Mouse (Mus musculus) liver, adult 2 months (tissue): ENCODE results near the gene Cnep1r1. TPM values are rescaled to one million over a fixed set of nuclear protein-coding genes. Genes with fewer than 3 reads are reported as not detected.

ENCODE experiments used
- DNase-seq: peaks from one replicate; pipeline ENCODE4 v3.0.0-alpha.2; 2011; ENCODE audit warnings: low read depth, low spot score; ENCODE audit errors: extremely low read depth
- H3K27ac ChIP-seq: fragments of 200-500 bp; replicated peaks from 2 replicates; pipeline ENCODE4 v1.5.1; 2012; ENCODE audit warnings: low read depth, mild to moderate bottlenecking, control low read depth, inconsistent platforms, low read length; ENCODE audit not compliant: insufficient read depth
- H3K27me3 ChIP-seq: fragments of 200-500 bp; 2 replicates; pipeline ENCODE4 v1.6.1; 2012; ENCODE audit warnings: mild to moderate bottlenecking, moderate library complexity, low read length, inconsistent platforms; ENCODE audit not compliant: control insufficient read depth, insufficient read depth
- H3K36me3 ChIP-seq: fragments of 200-500 bp; 2 replicates; pipeline ENCODE4 v1.6.1; 2012; ENCODE audit warnings: low read length, inconsistent platforms; ENCODE audit not compliant: control insufficient read depth, insufficient read depth
- H3K4me1 ChIP-seq: fragments of 200-500 bp; 2 replicates; pipeline ENCODE4 v1.6.1; 2011; ENCODE audit warnings: low read length; ENCODE audit not compliant: control insufficient read depth, insufficient read depth
- H3K4me3 ChIP-seq: fragments of 200-500 bp; 2 replicates; pipeline ENCODE4 v1.5.1; 2011; ENCODE audit warnings: low read depth, mild to moderate bottlenecking, control low read depth, low read length, moderate library complexity; ENCODE audit not compliant: insufficient read depth
- H3K79me2 ChIP-seq: fragments of 200-500 bp; 2 replicates; pipeline ENCODE4 v1.6.1; 2012; ENCODE audit warnings: inconsistent platforms, mild to moderate bottlenecking, low read length, moderate library complexity; ENCODE audit not compliant: control insufficient read depth, insufficient read depth
- H3K9ac ChIP-seq: fragments of 200-500 bp; 2 replicates; pipeline ENCODE4 v1.6.1; 2012; ENCODE audit warnings: low read depth, mild to moderate bottlenecking, control low read depth, inconsistent platforms, low read length
- CTCF ChIP-seq: fragments of 200-500 bp; IDR thresholded peaks from 2 replicates; pipeline ENCODE4 v1.5.1; 2011; ENCODE audit warnings: low read depth, low read length, control low read depth
- POLR2A ChIP-seq: fragments of 200-500 bp; IDR thresholded peaks from 2 replicates; pipeline ENCODE4 v1.6.1; 2011; ENCODE audit warnings: low read length, control low read depth; ENCODE audit not compliant: insufficient read depth; ENCODE audit errors: extremely low read depth
- WGBS: fragments of 180-500 bp; shearing (Covaris S2); methylation state at CpG from one replicate; pipeline ENCODE4 v1.1.7; 2018; 5-methylcytosine and 5-hydroxymethylcytosine counted together
- polyA plus RNA-seq: library from polyadenylated mRNA; depleted of rRNA; stranded (reverse); fragments of >200 nt; gene quantifications from 2 replicates; pipeline ENCODE4 v1.2.3, GENCODE M21; 2012
- total RNA-seq: library from RNA; depleted of rRNA; stranded (reverse); fragments of >200 nt; gene quantifications from 2 replicates; pipeline ENCODE4 v1.2.3, GENCODE M21; 2014

Gene Cnep1r1
- total and polyA plus RNA-seq, 2 experiments = 9.4 to 15.4 TPM

DNA sequence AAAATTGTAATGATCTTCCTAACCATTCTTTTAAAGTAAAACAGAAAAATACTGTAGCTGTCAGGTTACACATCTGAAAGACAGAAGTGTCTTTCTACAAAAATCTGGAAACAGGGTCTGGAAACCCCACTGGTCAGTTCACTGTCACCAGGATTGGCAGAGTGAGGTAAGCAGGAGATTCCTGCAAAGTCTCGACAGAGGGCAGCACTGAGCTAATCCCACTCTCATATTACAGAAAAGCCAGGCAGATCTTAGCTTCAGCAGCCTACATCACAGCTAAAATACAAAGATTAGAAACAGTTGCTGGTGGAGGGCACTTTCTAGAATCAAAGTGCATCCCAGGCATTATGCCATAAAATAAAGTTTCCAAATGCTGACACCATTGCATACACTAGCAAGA, 19.0 kb upstream of the Cnep1r1 start:
- peak; percentile 47 for DNase-seq
- H3K4me3 ChIP-seq = no peak overlapping the region
- TF ChIP-seq CTCF (peak; percentile 59; the same call in 1 of the 2 replicates), POLR2A (no peak)

DNA sequence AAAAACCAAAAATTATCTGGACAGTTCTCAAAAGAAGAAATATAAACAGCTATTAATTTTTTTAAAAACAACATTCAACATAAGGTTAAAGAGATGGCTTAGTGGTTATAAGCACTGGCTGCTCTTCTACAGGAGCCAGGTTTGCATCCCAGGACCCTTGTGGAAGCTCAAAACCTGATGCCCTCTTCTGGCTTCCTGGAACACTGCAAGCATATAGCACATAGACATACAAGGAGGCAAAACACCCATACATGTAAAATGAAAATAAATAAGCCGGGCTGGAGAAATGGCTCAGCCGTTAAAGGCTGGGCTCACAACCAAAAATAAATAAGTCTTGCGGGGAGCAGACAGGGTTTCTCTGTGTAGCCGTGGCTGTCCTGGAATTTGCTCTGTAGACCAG, 9.3 kb upstream of the Cnep1r1 start:
- H3K27ac ChIP-seq = no peak overlapping the region
- H3K36me3 ChIP-seq = no peaks in the 10 kb centered on the region
- H3K9ac ChIP-seq = no peak overlapping the region
- TF ChIP-seq POLR2A (no peak), CTCF (no peak)
- H3K4me3 ChIP-seq = no peak overlapping the region
- no peak for DNase-seq
- no peaks in the 10 kb centered on the region for H3K27me3 ChIP-seq
- H3K4me1 ChIP-seq = no peaks in the 10 kb centered on the region
- WGBS = 90% methylated on average over 4 of the region's 4 CpGs
- no peaks in the 10 kb centered on the region for H3K79me2 ChIP-seq

More for the DNA sequence above, 19.0 kb upstream of the Cnep1r1 start:
- Histone ChIP-seq H3K27ac (no peak overlapping the region), H3K36me3 (no peaks in the 10 kb centered on the region), H3K9ac (no peak overlapping the region), H3K27me3 (no peaks in the 10 kb centered on the region), H3K79me2 (no peaks in the 10 kb centered on the region), H3K4me1 (no peaks in the 10 kb centered on the region)
- WGBS = 0% methylated on average over 1 of the region's 1 CpGs

DNA sequence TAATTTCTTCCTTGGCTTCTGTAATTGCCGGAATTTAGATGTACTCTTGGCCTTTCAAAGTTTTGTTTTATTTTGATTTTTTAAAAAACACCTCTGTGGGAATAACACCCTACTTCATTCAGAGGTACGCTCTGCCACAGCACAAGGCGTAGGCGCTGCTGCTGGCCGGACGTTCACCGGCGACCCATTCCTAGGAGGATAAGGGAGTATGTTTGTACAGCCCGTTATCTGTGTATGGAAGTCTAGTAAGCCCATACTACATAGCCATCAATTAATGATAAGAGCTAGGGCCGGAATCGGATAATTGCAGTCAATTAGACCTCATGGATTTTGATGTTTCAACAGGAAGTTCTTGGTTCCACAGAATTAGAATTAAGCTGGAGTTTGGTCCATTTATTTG, 507 bp downstream of the Cnep1r1 start:
- H3K9ac ChIP-seq = peak overlapping the region; percentile 96
- peak; percentile 57 for DNase-seq
- peaks cover 6% of the 10 kb centered on the region; the same call in 1 of the 2 replicates for H3K79me2 ChIP-seq
- peak overlapping the region; percentile 80 for H3K27ac ChIP-seq
- H3K27me3 ChIP-seq = no peaks in the 10 kb centered on the region
- peak overlapping the region; percentile 96 for H3K4me3 ChIP-seq
- no peak for TF ChIP-seq CTCF
- no peak for TF ChIP-seq POLR2A
- H3K36me3 ChIP-seq = 0 out of 2 replicates have a peak, but pooled peaks cover 1% of the 10 kb centered on the region
- WGBS = under 1% methylated on average over 11 of the region's 11 CpGs
- H3K4me1 ChIP-seq = peaks cover 2% of the 10 kb centered on the region

DNA sequence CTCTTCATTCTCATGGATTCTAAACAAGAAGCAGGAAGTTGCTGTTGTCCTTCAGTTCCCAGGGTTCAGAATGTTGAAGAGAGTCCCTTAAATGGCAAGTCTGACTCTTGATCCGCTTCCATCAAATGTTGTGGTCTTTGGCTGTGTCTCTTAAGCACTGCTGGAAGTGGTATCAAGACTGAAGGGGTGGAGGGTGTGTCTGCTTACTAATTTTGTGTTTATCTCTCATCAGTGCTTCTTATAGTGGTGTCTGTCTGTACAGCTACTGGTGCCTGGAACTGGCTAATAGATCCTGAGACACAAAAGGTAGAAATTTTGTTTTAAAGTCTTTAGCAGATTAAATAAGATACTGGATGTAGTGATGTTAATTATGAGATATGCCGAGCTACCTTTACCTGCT, 6.3 kb downstream of the Cnep1r1 start:
- Histone ChIP-seq H3K27ac (no peak overlapping the region), H3K4me3 (no peak overlapping the region), H3K4me1 (peaks cover 2% of the 10 kb centered on the region), H3K27me3 (no peaks in the 10 kb centered on the region), H3K9ac (no peak overlapping the region), H3K36me3 (peaks cover 8% of the 10 kb centered on the region; the same call in 1 of the 2 replicates), H3K79me2 (peaks cover 6% of the 10 kb centered on the region; the same call in 1 of the 2 replicates)
- no peak for DNase-seq
- 95% methylated on average over 2 of the region's 2 CpGs for WGBS
- TF ChIP-seq POLR2A (no peak), CTCF (no peak)

DNA sequence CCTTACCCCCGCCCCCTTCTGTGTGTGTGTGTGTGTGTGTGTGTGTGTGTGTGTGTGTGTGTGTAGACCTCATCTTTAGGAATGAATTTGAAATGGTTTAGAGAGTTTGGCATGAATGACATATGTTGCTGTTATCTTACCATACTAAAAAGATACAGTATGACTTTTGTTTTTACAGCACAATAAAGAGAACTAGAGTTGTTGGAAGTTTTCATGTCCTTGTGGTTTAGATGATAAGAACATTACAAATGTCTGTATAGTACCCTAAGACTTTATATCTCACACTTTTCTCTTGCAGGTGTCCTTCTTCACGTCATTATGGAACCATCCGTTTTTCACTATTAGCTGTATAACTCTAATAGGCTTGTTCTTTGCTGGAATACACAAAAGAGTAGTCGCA, 10.8 kb downstream of the Cnep1r1 start:
- Histone ChIP-seq H3K27ac (no peak overlapping the region), H3K79me2 (no peaks in the 10 kb centered on the region), H3K36me3 (peaks cover 27% of the 10 kb centered on the region), H3K9ac (no peak overlapping the region), H3K27me3 (no peaks in the 10 kb centered on the region), H3K4me1 (no peaks in the 10 kb centered on the region), H3K4me3 (no peak overlapping the region)
- TF ChIP-seq CTCF = no peak
- no peak for TF ChIP-seq POLR2A
- DNase-seq = no peak
- WGBS = 94% methylated on average over 4 of the region's 4 CpGs

DNA sequence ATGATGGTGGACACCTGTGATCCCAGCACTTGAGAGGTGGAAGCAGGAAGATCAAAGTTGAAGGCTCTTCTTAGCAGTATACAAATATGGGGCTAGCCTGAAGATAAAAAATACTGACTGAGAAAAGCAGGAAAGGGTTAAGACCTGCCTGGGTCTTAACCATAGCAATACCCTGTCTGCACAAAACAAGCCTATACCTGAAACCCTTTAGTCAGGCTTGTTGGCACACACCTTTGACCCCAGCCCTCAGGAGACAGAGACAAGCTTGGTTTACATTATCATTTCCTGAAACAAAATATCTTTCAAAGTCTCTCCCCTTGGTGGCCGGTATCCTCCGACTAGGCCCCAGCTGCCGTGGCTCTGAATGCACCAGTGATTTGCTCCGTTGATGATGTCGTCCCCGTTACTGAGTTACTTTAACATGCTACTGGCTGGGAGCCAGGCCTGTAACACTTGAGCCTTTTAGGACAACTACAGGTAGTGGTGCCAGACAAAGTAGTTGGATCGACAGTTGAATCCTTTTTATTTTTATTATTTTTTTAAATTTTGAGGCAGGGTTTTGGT, 12.3 kb downstream of the Cnep1r1 start:
- WGBS = 75% methylated on average over 7 of the region's 7 CpGs
- Histone ChIP-seq H3K27me3 (no peaks in the 10 kb centered on the region), H3K36me3 (peaks cover 26% of the 10 kb centered on the region), H3K4me3 (no peak overlapping the region), H3K27ac (no peak overlapping the region), H3K9ac (no peak overlapping the region), H3K79me2 (no peaks in the 10 kb centered on the region), H3K4me1 (no peaks in the 10 kb centered on the region)
- TF ChIP-seq CTCF = no peak
- TF ChIP-seq POLR2A = no peak
- DNase-seq = no peak
